Mouse (Mus musculus) embryo, embryonic 9.5 days (tissue): ENCODE measurements around the gene Spem1.

ENCODE experiments used
- DNase-seq: peaks from one replicate; pipeline ENCODE4 v3.0.0-alpha.2; 2017; ENCODE audit errors: extremely low spot score

The Spem1 gene

GRCm38 (mm10) chr11:69800392-69801197 lies 21.4 kb downstream of the Spem1 start:
- peak; percentile 90 for DNase-seq

DNA sequence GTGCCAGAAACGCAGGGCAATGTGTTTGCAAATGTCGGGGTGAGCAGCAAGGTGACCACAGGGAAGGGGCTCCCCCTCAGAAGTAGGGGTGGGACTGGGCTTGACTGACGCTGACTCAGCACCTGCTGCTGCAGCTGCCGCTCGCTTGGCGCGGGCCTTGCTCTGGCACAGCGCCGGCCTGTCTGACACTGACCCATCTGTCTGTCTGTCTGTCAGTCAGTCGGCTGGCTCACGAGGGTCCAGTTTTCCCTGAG lies 21.9 kb downstream of the Spem1 start:
- DNase-seq: no peak

DNA sequence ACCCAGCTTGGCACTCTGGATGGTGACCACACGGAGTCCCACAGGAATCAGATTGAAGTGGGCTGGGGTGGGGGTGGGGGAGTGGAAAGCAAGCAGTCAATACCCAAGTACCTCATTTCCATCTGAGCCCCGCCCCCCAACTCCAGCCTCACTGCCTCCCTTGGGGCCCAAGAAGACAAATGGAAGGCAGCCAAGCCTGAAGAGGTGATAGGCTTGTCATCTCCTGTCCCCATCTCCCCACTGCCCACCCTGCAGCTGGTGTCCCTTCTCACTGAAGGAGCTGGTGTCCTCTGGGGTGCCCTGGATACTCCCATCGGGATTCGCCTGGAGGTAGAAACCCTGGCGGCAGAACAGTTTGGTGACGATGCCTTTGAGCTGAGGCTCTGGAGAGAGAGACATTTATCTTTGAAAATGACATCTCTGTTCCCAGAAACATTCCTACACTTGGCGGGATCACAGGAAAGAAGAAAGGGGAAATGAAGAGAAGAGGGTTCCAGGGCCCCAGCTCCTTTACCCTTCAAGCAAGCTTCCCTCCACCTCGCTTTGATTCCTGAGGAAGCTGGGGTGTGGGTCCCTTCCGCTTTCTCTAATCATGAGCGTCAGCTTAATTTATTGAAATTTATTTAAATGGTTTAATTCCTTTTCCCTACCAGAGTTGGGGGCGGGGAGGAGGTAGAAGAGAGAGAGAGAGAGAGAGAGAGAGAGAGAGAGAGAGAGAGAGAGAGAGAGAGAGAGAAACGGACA lies 22.4 kb downstream of the Spem1 start:
- no peak for DNase-seq

DNA sequence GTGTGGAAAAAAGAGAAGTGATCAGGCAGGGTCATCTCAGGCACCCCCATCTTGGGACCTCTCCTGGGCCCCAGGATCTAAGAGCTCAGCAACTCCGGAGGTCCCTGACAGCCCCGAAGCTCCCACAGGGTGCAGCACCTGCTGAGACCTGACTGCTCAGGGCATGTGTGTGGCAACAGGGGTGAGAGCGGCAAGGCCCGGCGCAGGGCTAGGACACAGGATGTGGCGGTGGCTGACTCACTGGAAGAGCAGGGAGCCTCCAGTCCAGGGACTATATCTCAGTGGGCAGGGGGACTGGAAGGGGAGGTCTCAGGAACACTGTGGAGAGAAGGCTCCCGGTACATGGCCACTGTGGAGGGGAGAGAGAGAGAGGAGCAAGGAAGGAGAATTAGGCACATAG lies 24.1 kb downstream of the Spem1 start:
- DNase-seq: no peak

DNA sequence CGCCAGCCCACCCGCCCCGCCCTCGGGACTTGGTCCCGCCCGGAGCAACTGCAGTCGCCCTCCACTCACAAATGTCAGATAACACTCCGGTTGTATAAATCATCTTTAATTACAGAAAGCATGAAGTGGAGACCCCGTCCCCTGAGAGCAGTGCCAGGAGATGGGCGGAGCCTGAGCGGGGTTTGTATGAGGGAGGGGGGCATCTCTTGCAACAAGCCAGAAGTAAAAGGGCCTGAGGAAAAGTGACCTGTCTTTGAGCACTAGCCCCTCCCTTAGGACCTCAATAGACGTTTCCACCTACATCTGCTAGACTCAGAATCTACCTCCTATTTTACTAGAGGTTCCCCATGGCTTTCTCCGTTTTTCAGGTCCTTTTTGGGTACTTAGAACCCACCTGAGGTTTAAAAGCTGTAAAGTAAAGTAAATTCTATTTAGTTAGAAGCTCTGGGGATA lies 26.0 kb downstream of the Spem1 start:
- no peak for DNase-seq

DNA sequence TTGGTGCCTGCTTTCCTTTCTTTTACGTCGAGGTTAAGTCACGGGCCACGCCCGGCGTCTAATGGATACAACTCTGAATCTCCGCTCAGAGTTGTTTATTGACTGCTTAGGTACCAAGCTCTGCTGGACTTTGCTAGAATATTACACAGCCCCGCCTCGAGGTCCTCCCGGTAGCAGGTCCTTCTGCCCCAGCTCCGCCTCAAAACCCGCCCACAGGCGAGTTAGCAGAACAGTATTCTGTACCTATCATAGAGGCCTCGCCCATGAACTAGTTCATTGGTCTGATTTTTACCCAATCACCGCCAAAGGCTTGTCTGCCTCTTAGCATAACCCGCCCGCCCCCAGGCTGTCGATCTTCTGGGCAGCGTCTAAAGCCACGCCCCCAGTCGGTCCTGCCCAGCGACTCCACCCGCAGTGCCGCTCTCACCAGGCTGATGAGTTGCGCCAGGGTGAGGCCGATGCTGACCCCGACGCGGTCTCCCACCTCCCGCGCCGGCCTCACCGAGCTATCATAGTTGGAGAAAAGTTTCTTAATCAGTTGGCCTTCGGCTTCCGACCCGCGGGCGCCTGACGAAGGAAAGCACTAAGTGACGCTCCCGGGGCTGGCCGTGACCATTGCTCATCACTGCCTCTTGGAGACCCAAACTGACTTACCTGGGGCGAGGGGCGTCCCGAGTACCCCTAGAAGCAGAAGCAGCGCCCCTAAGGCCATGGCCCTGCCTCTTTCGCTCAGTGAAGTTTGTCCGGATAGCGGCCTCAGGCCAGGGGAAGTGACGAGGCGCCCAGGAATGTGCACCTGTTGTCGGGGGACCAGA lies 26.6 kb downstream of the Spem1 start, which contains the start of gene Chrnb1:
TSS of gene Chrnb1 (minus strand) at position 776 of the 815 bp plus-strand sequence.
- DNase-seq: peak; percentile 87

DNA sequence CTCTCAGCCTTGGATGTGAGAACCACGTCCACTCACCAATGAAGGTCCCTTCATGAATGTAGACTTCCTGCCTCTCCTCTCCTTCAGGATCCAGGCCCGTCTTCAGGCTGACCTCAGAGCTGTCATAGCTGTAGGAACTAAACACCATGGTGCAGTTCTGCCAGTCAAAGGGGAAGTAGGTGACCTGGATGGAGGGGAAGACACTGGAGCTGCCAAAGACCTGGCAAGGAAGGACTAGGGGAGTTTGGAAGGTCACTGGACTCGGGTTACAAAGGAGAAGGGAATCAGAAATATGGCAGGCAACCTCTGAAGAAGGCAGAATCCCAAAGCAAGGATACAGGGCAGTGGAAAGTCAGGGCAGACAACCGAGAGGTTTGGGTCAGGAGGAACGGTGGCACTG lies 28.6 kb downstream of the Spem1 start:
- DNase-seq: no peak

GRCm38 (mm10) chr11:69791420-69791819 lies 30.6 kb downstream of the Spem1 start:
- DNase-seq: no peak

GRCm38 (mm10) chr11:69789431-69789830 lies 32.5 kb downstream of the Spem1 start:
- DNase-seq: no peak

- DNase-seq: no peak
These were observed 34.7 kb downstream of the Spem1 start for GRCm38 (mm10) chr11:69787306-69787705.

GRCm38 (mm10) chr11:69784793-69785272 lies 37.1 kb downstream of the Spem1 start:
- DNase-seq: no peak

GRCm38 (mm10) chr11:69781828-69782227 lies 40.2 kb downstream of the Spem1 start:
- DNase-seq: no peak

GRCm38 (mm10) chr11:69778985-69779384 lies 43.0 kb downstream of the Spem1 start:
- no peak for DNase-seq

- DNase-seq: no peak
These were observed 43.6 kb downstream of the Spem1 start for GRCm38 (mm10) chr11:69778258-69778982.

GRCm38 (mm10) chr11:69777504-69778257 lies 44.3 kb downstream of the Spem1 start:
- DNase-seq: no peak

- DNase-seq: no peak
These were observed 45.5 kb downstream of the Spem1 start for GRCm38 (mm10) chr11:69776488-69776887.

DNA sequence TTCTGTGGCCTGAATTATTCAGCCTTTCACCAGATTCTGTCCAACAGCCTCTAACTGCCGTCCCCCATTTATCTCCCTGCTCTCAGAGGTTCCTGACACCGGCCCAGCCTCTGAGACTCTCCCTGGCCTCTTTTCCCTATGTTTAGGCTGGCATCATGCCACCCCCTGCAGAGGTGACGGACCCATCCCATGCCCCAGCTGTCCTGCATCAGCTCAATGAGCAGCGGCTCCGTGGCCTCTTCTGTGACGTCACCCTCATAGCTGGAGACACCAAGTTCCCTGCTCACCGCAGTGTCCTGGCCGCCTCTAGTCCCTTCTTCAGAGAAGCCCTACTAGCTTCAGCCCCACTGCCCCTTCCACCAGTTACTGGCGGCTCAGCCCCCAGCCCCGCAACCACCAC lies 46.3 kb downstream of the Spem1 start:
- no peak for DNase-seq

GRCm38 (mm10) chr11:69774961-69775360 lies 47.0 kb downstream of the Spem1 start:
- no peak for DNase-seq
